Mouse (Mus musculus) heart, adult 11 months (tissue): ENCODE data around the gene Pdzd3.
A peak's percentile ranks its signal among the peaks of the same experiment; 100 is the strongest.
"Not testable (repeated sequence)": the region's sequence is repeated elsewhere in the genome, so short reads cannot be mapped to it uniquely, and the experiment has no call there.

Experiments
- DNase-seq: peaks from one replicate; pipeline ENCODE4 v3.0.0; 2022

Pdzd3 gene

DNA sequence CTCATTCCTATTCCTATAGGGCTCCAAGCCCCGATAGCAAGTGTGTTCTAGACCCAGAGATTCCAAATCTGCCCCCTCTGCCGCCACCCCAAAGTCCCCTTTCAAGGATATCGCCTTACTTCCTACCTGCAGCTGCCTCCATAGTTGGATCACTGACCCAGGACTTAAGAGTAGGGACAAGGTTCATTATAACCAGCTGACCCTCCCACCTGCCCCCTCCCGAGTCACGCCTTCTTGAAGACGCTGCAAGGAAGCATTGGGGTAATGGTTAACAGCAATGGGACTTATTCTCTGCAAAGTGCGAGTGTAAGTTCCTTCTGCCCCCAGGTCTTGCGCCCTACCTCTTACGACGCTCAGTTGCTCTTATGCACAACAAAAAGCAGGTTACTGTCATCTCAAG, at the start of gene Pdzd3:
Gene Pdzd3 (minus strand): TSS at position 158 of the 400 bp plus-strand sequence.
- DNase-seq = no peak

DNA sequence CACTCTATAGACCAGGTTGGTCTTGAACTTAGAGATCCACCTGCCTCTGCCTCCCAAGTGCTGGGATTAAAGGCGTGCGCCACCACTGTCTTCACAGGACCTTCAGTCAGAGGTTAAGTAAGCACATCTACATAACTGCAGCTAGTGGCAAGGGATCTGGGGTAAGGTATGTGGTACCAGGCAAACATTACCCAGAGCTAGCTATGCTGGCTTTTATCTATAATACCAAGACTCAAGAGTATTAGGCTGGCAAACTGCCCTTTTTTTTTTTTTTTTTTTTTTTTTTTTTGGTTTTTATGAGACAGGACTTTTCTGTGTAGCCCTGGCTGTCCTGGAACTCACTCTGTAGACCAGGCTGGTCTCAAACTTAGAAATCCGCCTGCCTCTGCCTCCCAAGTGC, 48.7 kb upstream of the Pdzd3 start:
- DNase-seq = not testable (repeated sequence)

DNA sequence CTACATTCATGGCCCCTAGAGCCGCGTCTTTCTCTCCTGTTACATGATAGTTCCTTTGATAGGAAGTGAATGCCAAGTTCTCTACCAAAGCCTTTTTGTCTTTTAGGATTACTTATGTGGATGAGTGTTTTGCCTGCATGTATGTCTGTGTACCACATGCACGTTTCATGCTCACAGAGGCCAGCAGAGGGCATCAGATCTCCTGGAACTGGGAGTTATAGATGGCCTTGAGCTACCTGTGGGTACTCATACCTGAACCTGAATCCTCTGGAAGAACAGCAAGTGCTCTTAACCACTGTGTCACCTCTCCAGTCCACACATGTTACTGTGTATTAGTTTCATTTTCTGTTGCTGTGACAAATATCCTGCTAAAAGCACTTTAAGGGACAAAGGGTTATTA, 41.2 kb upstream of the Pdzd3 start:
- DNase-seq = peak; percentile 91

DNA sequence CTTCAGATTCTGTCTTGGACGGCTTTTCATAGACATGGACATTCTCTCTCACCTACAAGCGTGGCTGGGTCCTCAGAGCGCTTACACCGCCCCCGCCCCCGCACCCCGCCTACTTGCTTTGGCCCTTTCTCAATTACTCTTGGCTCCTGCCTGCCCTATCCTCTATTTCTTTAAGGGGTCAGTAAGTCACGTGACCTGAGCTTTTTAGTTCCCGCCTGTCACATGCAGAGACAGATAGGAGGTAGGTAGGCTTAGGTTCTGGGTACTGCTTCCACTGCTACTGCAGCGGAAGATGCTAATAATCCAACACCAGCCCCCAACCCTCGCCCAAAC, 37.7 kb upstream of the Pdzd3 start:
- no peak for DNase-seq

DNA sequence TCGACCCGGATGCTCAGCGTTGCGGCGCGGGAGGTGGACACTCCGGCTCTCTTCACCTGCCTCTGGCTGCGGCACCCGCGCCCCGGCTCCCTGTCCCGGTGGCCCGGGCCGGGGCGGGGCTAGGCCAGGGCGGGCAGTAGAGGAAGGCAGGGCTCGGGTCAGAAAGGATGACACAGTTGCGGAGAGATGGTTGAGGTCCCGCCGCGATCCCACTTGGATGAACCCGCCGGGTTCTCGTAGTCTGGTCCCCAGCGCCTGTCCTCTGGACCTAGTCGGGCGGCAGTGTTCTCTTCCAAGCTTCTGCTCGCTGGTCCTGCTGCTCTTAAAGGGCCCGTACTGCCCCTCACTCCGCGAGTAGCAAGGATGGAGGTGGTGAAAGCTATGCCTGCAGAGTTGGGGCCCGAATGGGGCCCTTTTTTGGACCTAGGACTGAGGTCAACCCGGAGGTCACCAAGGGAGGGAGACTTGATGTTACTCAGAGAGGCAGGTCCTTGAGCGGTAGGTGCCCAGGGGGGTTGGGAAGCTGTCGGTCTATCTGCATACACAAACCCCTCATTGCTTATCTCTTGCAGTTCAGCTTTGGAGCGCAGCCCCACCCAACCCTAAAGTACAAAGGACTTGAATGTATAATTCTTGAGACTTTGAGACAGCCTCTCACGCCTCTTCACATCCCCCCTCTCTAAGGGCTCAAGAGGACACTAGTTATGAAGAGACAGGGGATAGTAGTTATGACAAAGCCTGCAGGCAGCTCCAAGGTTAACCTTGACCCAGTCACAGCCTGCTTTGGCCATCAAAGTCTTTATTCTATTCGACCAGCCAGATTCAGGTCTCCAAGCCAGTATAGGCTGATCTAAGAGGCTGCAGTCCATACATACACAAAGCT, 37.0 kb upstream of the Pdzd3 start, which contains the start of gene Abcg4:
Gene Abcg4 (minus strand): TSS at position 540 of the 883 bp plus-strand sequence.
- DNase-seq = peak; percentile 92

DNA sequence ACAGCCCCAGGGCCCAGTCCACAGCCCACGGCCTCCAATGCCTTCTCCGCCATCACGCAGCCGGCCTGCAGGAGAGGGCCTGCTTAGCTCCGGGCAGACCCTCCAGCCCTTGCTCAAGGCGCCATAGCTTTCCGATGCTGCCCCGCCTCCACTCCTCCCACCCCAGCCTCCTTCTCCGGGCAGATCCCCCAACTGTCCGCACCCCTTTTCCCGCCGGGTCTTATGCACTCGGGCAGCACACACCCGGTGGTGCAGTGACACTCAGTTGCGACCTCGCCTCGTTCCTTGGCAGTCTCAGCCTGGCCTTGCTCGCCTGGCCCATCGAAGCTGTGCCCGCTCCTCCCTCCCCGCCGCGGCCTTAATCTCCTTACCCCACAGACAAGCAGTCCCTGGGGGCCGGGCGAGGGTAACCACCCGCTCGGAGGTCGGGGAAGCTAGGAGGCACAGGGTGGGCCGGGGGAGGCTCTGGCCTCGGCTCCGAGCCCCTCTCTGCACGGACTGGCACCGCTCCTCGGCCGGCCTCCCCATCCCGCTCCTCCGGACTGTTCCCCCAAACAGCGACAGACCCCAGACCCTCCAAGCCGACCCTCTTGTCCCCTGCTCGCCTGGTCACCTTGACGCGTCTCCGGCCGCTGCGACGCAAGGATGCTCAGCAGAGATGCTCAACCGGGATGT, 36.3 kb upstream of the Pdzd3 start:
- DNase-seq = peak; percentile 92

DNA sequence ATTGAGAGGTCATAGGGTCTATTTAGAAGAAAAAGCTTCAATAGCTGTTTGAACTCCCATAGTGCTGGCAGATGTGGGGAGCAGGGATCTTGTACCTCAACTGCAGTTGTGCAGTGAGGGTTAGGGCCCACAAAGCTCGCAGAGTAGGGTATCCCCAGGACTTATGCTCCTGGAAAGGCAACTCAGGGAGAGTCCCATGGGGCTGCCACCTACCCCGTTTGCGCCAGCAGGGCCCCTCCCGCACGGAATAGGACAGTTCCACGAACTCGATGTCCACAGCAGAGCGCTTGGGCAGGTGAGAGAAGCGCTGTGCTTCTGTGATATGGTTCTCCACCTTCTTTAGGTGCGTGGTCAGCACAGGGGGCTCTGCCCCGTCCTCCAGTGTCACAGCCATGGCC, 35.7 kb upstream of the Pdzd3 start:
- DNase-seq = no peak

DNA sequence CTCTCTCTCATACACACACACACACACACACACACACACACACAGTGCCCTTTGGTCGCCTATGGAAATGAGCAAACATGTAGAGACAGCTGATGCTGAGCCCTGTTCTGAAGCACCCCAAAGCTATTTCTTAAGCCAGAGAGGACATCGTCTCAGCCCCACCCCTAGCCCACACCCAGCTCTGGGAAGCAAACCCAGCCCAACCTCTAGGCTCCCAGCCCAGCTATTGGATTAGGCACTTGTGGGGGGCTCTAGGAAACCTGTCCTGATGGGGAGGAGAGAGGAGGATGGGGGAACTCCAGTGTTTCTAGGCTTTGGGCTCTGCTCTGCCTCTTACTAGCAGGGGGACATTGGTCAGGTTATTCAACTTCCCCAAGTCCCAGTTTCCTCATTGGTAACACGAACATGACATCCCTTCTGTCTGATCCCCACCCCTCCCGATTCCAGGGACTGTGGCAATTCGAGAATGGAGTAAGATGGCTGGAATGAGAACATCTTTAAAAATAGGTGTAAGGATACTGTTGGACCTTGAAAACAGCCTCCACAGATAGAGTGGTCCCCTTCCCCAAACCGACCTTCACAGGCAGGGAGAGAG, 35.1 kb upstream of the Pdzd3 start:
- peak; percentile 89 for DNase-seq

DNA sequence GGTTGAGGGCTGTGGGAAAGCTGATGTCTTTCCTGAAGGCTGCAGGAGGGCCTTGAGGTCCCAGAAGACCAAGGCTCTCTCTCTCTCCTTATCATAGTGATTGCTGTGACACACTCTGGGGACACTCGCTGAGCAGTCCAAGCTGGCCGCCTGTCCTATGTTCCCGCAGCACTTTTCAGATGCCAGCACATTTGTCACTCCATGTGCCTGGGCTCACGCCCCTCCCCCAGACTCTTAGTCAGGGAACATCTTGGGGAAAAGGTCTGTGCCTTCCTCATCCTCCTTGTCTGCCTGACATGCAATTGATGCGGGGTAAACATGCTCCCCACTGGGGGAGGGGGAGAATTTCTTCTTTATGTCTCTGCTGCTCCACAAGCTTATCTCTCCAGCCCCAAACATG, 31.9 kb upstream of the Pdzd3 start:
- DNase-seq = peak; percentile 94

DNA sequence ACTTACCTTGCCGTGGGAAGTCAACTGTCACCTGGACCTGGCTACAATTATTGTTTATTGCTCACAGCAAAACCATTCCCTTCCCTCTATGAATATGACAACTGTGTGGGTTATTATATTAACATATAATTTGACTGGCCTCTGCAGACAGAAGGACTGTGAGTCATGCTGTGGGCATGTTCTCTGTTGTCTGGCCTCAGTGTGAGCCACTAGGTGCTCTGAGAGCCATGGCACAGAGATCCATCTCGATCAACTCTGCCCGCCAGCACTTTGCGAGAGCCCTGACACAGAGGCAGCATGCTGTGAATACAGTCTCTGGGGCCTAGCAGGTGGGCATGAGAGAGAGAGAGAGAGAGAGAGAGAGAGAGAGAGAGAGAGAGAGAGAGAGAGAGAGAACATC, 18.7 kb upstream of the Pdzd3 start:
- DNase-seq = no peak

DNA sequence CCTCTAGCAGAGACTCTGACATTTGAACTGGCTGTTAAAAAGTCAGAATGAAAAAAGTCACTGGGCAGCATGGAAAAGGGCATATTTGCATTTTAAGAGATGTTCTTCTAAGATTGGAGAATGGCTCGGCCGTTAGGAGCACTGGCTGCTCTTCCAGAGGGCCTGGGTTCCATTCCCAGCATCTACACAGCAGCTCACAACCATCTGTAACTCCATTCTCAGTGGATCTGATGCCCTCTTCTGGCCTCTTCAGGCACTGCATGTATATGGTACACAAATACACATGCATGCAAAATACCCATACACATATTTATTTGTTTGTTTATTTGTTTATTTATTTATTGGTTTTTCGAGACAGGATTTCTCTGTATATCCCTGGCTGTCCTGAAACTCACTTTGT, 17.8 kb upstream of the Pdzd3 start:
- no peak for DNase-seq

DNA sequence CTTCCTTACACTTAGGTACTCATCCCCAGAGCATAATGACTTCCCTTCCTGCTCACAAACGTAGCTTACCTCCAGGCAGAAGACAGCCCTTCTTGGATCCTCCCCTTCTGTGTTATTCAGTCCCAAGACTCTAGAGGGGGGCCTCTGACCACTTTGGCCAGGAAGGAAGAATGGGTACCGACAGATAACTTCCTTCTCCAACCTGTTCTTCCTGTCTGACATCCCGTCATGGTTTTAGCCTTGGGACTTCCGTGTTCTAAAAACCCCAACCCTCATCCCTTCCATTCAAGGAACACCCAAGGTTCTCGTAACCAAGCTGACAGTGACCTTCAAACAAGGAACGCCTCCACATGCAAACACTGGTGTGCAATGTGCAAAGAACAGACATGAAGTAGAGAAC, 17.2 kb upstream of the Pdzd3 start, which contains the start of gene Nlrx1:
Gene Nlrx1 (minus strand): TSS at position 168 of the 400 bp plus-strand sequence.
- DNase-seq = peak; percentile 91

DNA sequence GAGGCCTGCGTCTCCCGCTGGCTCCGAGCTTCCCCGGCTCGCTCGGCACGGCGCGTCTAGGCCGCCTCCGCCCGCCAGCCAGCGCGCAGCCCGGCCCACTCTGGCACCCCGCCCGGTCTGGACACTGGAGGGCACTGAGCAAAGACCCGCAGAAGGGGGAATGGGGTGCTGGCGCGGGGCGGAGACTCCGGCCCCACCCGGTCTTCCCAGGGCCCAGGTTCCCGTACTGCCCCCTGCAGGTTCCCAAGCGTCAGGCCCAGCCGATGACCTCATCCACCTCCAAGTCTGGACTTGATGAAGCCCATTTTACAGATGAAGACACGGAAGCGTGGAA, 16.7 kb upstream of the Pdzd3 start:
- peak; percentile 99 for DNase-seq

DNA sequence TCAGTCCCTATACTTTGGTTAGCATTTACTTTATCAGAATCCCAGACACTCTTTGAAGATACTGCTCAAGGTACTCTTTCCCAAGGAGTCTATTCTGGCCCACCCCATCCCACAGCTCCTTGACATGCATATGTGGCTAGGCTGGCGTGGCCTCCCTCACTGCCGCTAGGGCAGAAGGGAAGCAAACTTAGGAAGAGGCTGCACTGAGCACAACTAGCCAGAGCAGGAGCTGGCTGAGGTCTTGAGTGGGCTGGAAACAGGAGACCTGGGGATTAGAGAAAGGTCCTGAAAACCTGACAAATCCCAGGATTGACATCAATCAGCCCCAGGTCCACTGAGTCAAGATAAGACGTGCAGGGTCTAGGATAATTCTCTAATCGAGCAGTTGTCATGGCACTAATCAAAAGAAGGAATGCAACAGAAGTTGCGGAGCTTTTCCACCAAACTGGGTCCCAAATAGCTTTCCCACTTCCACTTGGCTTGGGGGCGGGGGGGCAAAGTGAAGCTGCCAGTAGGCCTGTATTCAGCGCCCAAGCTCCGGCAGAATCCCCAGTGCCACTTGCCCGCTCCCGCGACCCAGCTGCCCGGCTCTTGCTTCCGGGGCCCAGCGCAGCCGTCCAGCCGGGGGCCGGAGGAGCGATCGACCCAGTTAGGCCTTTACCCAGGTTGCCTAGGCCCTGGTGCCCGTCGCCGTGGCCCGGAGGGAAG, 16.2 kb upstream of the Pdzd3 start:
- DNase-seq = peak; percentile 93

DNA sequence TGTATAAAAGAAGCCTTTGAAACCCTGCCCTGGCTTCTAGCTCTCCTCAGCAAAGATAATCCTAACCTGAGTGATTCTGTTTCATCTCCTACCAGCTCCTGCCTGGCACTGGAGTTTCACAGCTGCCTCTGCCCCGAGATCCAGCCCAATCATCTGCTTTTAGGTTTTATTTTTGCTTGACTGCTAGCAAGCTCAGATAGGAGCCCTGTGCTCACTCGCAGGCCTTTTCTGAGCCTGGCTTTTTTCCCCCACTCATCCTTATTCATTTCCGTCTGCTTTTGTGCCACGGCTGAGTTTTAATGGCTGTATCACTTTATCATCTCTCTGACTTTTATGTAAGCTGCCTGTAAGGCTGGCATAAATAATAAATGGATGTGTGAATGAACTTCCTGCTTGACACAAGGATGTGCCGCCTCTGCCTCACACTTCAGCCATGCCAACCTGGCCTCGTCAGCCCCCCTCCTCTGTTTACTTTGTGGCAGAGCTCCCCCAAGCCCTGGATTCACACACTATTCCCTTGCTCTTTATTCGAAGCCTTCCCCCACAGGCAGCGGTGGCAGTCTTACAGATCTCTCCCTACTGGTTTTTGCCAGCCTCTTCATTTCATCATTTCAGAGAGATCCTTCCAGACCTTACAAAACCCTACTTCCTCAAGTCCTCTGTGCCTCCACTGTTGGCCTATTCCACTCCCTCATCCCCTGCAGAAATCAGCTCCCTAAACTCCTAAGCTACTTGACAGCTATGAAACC, 15.4 kb upstream of the Pdzd3 start:
- DNase-seq = peak; percentile 89

DNA sequence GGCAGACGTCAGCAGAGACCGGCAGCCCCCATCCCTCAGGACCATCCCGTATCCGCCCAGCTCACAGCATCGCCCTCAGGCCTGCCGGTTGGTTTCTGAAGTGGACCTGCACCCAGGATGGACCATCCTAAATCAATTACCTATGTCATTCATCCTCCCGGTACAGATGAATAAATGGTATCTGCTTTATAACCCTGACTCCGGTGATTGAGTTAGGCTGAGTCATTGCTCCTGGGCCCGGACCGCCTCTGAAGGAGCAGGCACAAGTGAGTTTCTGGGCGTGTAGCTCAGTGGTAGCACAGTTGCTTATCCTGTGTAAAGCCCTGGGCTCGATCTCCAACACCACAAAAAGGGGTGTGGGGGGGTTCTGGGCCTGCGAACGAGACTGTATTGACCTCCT, 10.1 kb upstream of the Pdzd3 start:
- DNase-seq = no peak

DNA sequence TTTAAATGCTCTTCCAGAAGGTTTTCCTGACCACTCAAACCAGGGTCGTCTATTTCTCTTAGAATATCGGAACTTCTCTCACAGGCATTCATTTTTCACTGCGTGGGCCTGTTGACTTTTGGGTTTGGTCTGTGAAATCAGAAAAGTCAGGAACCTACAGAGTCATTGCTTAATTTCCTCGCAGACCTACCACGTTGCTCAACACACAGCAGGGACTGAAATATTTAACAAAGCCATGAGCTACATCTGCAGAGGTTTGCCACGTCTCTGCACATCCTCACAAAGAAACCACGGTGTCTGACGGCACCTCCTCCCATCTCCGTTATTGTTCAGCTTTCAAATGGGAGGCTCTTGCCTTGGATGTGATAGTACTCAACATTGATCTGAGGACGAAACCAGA, 7.7 kb upstream of the Pdzd3 start:
- no peak for DNase-seq

DNA sequence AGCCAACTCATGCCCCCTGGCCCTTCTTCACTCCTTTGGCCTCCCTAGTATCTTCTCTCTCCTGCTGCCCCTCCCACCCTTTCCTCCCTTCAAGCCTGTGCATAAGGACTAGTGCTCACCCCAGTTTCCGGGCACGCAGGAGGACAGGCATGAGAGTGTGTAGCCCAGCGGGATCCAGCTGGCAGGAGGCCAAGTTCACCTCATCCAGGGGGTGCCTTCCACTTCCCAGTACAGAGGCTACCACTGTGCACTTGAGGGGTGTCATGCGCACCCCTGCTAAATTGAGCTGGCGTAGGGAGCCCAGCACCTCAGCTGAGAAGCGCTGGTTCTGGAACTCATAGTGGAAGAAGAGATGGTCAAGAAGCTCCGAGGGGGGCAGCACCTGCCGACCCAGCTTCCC, 4.9 kb upstream of the Pdzd3 start:
- DNase-seq = no peak

DNA sequence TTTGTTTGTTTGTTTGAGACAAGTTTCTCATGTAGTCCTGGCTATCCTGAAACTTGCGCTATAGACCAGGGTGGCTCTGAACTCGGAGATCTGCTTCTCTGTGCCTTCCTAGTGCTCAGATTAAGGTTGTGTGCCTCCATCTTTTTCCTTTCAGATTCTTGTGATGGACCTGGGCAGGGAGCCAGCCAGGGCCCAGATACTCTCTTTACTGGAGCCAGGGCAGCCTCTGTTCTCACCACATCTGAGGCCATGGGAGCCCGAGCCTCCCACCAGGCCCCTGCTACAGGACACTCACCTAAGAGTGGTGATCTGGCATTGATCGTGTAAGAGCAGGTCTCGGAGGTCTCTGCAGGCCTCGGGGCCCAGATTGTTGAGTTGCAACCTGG, 3.9 kb upstream of the Pdzd3 start:
- DNase-seq = no peak

DNA sequence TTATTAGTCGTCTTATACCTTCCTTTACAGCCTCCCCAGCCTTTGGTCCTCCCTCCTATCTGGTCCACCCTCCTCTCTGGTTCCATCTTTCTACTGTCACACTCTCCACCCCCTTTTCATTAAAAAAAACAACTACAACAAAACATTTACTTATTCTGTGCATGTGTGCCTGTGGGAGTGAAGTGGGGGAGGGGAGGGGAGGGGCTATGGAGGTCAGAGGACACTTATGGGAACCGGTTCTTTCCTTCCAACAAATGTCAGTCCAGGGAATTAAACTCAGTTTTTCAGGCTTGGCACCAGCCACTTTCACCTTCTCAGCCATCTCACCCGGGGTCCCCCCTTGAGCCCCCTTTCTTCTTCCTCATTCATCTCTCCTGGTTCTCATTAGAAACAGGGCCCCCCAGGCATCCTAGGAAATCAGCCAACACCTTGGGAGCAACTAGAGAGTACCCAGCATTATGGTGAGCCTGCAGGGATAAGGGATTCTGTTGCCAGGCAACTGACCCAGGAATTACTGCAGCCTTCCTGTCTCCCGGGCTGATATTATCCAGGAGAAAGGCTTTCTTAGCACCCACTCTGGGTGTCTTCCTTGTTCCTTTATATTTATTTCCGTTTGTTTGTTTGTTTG, 3.4 kb upstream of the Pdzd3 start:
- DNase-seq = no peak

DNA sequence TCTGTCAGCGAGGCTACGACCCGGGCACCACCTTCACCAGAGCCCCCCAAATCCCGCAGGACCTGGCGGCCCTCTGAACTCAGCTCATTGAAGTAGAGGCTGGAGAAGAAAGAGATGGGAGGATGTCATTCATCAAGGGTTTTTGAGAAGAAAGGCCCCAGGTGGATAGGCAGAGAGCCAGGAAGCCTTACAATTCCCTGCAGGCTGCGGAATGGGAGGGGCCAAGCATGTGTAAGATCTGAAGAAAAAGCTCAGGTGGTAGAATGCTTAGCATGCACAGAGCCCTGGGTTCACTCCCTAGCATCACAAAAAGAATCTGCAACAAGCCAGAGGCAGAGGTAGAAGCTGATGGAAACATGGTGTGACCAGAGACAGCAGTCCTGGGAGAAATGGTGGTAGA, 2.2 kb upstream of the Pdzd3 start:
- no peak for DNase-seq

DNA sequence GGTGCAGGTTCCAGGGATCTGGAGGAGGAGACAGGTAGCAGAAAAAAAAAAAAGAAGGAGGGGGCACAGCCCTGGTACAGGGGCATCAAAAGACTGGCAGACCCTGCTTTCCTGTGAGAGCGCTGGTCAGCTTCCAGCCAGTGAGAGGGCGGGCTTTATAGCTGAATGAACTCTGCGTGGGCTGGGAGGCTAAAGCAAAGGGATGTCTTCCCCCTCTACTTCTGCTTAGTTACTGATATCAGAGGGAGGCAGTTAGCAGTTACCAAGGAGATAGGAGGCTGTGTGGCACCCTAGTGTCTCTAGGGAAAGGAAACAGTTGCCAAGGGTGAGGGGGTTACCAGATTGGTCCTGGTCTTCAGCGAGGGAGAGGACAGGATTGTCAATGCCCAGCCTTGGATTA, 826 bp downstream of the Pdzd3 start:
- DNase-seq = no peak
